Mouse (Mus musculus) erythroblast, embryonic 14.5 days (primary cell): Measurements from ENCODE around the gene Gm20869. TPM values are rescaled to one million over a fixed set of nuclear protein-coding genes. Genes with fewer than 3 reads are reported as not detected.
"Not testable (repeated sequence)": the region's sequence is repeated elsewhere in the genome, so short reads cannot be mapped to it uniquely, and the experiment has no call there.

Experiments used
- H3K27me3 ChIP-seq: 2 replicates; pipeline ENCODE4 v1.6.1; 2012; ENCODE audit warnings: inconsistent platforms; ENCODE audit not compliant: control insufficient read depth
- H3K36me3 ChIP-seq: 2 replicates; pipeline ENCODE4 v1.6.1; 2012; ENCODE audit warnings: mild to moderate bottlenecking, inconsistent platforms; ENCODE audit not compliant: control insufficient read depth
- H3K4me1 ChIP-seq: 2 replicates; pipeline ENCODE4 v1.6.1; 2012; ENCODE audit warnings: inconsistent platforms; ENCODE audit not compliant: control insufficient read depth
- H3K4me3 ChIP-seq: replicated peaks from 2 replicates; pipeline ENCODE3; 2012; ENCODE audit warnings: moderate library complexity, mild to moderate bottlenecking, inconsistent platforms
- H3K9me3 ChIP-seq: 2 replicates; pipeline ENCODE4 v1.6.1; 2012; ENCODE audit warnings: low read length, inconsistent platforms, mixed read lengths; ENCODE audit not compliant: control insufficient read depth
- polyA plus RNA-seq: library from polyadenylated mRNA; stranded (reverse); fragments of >175 nt; gene quantifications from 2 replicates; pipeline ENCODE4 v1.2.3, GENCODE M21; 2012

Gene Gm20869
- polyA plus RNA-seq, result not detected in 2 replicates

GRCm38 (mm10) chrY:71469149-71469548 is at the start of gene Gm20869:
Gene Gm20869 (plus strand): TSS chrY:71469449.
- not testable (repeated sequence) for H3K4me3 ChIP-seq

More at GRCm38 (mm10) chrY:71469149-71469548, at the start of gene Gm20869:
- H3K4me1 ChIP-seq, H3K36me3 ChIP-seq, H3K27me3 ChIP-seq, H3K9me3 ChIP-seq: not testable (repeated sequence)

Other genes with a start within 250 kb of the Gm20869 start
- not detected in 2 replicates for gene Gm20870, start 222.6 kb downstream of the Gm20869 start, polyA plus RNA-seq